Mouse (Mus musculus) left cerebral cortex, postnatal 14 days (tissue): ENCODE measurements around the gene Emx1. TPM values are rescaled to one million over a fixed set of nuclear protein-coding genes. Genes with fewer than 3 reads are reported as not detected.

Source experiments
- DNase-seq, 2 experiments: peaks; one replicate each; pipeline ENCODE4 v3.0.0; 2021 to 2022; ENCODE audit warnings: low spot score in 2 of 2, mixed read lengths in 1 of 2
- intact Hi-C: fragments of 180-260 bp; cut with DNase I; formaldehyde crosslinking; loops from one replicate; pipeline ENCODE4 v1.15.1; 2025
- total RNA-seq, 2 experiments: library from RNA; stranded (reverse); gene quantifications; 2 replicates each; pipeline ENCODE4 v1.2.3; 2021

Gene Emx1
- total RNA-seq, 2 experiments from 2014 or later: 39.9 to 41.6 TPM

DNA sequence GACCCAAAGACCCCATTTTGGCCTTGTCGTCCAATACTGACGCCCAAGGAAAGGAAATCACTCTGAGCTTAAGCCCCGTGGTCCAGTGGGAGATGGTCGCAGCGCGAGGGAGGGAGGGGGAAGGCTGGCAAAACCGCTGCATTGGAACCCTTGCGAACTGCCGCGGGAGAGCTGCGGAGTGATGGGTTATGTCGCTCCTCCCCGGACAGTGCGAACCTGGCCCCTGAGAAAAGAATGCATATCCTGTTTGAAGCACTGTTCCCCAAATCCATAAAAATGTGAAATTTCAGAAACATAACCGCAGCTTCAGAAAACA, 536 bp upstream of the Emx1 start:
- no peak for DNase-seq
- intact Hi-C loops: no loop called here

DNA sequence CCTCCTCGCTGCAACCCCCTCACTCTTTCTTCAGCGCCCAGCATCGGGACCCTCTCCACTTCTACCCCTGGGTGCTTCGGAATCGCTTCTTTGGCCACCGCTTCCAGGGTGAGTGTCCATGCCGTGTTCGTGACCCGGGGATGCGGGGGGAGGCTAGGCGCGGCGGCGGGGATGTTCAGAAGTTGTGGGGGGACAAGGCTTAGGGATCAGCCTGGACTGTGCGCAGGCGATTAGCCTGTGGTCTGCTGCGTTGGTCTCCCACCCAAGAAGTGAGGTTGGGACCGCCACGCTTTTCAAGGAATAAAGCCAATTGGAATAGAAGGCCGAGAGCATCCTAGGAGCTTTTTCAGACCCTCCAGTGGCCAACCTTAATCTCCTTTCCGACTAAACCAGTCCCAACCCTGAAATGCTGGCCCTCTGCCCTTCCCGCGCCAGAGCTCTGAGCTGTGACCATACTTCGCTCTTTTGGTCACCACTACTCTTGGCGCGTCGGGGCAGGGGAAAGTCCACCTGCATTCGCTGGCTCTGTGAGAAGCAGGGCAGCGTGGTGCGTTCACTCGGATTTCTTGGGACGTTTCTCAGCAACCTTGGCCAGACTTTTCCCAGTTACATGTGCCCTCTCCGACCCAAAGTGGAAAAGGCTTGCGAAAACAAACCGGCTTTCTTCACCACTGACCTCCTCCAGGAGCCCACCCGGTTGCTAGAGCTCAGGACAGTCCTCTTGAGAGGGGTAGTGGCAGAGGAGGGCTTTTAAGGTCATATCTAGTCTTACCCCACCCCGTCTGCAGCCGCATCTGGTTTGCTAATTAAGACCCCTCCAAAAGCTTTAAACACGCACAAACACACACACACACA, 1.2 kb downstream of the Emx1 start:
- intact Hi-C loops: no loop called here
- no peak for DNase-seq

DNA sequence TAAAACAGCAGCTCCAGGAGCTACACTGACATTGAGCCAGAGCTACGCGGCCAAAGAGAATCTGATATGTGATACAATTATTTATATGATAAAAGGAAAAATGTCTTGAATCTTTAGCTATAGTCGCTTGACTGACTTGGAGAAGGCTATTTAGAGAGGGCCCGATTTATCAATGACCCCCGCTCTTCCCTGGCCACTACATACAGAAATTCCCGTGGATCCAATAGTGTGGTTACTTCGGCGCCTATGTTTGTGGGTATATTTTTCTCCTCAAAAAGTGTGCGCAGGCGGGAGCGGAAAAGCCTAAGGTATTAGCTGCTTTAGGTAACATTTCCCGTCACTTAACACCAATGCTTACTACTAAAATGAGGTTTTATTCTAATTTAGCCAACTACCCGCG, 2.1 kb downstream of the Emx1 start:
- DNase-seq: no peak
- intact Hi-C loops: no loop called here

DNA sequence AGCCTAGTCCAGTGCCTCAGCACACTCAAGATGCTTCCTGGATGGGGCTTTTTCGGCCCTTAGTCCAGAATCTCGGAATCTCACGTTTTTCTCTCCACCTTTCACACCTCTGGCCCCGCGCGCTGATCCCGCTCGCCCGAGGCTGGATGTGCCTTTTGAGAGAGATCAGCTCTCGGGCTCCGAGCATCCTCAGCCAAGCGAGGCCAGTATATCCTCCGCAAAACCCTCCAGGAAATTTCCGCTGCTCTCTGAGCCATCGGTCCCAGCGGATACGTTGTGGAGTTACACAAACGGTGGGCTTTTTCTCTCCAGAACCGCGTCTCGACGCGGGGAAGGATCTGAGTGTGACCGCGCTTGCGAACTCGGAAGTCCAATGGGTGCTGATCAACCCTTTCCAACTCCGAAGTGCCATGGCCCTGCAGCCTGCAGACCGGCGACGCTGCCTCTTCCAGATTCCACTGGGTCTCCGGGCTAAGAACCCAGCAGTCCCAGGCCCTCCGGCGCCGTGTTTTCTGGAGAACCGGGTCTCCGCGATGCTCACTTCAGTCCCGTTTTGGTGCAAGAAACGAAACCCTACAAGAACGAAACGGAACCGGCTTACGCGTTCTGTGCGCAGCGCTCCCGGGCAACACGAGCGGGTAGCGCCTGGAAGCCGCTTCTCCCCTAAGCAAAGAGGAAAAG, 2.8 kb downstream of the Emx1 start:
- intact Hi-C loops: no loop called here
- peak; percentile 49 to 57 for DNase-seq

DNA sequence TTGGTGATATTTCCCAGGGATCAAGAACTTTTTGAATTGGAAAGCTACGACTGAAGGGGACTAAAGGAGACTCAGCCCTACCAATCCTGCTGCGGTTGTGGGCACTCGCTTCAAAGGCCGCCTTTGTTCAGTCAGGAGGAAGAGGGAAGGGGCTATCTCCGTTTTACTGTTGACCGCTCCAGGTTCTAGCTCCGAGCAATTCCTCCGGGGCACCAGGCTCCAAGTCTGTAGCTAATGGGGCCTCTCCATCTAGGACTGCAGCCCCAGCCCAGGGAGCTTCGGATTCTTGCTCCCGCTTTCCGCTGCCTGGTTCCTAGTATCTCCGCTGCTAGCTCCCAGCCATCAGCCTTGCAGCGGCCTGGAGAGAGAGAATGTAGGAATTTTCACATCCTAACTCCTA, 3.4 kb downstream of the Emx1 start:
- intact Hi-C loops: no loop called here
- DNase-seq: no peak

DNA sequence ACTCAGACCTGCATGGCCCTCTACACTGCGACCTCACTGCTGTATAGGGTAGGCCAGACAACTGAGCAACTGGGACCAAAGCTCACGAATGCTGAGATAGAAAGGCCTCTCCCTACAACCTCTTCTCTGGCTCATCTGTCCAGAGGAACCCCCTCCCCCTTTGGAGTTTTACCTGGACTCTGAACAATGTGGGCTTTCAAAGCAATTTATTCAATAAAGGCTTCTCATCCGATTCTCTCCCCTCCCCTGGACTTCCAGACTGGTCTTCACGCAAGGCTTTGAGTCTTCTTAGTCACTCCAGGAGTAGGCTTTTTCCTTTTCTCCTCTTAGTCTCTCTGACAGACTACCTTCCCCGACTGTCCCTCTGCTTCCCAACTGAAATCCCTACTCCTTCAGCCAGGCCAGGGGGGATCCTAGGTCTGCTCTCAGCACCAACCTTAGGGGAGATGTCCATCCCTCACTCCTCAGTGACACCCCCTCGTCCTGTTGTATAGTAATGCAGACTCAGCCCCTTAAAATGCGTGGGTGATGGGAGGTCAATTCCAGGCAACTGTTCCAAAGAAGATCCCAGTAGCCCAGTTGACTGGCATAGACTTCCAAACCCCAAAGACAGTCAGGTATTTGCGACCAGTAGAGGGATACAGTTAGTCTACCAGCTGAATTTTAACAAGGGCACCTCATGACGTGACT, 4.7 kb downstream of the Emx1 start:
- intact Hi-C loops: no loop called here
- DNase-seq: no peak

DNA sequence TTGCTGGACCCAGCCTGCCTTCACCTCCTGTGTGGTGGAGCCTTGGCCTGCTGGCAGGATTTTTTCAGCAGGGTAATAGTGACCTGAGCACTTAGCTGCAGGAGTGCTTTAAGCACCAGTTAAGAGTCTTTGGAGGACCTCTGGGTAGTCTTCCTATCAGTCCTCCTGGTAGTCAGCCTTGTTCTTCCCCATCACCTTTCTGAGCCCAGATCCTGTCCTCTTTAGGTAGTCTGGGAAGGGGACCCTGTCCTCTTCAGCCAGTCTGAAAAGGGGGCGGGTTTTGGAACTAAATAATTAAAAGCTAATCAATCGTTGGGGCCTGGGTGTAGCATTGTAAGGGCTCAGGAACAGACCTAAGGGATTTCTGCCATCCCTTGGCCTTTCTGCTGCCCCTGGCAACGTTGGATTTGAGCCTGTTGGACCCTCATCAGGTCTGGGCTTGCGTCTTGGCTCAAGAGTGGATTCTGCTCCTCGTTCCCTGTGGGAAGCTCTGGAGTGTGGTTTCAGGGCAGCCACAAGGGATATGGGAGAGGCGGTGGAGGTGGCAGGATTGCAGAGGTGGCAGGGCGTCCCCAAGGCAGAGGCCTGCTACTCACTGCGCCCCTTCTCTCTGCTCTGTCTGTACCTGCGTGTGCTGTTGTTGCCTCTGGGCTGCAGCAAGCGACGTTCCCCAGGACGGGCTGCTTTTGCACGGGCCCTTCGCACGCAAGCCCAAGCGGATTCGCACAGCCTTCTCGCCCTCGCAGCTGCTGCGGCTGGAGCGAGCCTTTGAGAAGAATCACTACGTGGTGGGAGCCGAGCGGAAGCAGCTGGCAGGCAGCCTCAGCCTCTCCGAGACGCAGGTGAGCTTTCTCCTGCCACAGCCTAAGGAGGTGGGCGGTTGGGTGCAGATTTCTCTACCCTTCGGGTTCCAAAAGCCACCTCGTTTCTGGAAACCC, 6.4 kb downstream of the Emx1 start:
- intact Hi-C loops: no loop called here
- no peak for DNase-seq

DNA sequence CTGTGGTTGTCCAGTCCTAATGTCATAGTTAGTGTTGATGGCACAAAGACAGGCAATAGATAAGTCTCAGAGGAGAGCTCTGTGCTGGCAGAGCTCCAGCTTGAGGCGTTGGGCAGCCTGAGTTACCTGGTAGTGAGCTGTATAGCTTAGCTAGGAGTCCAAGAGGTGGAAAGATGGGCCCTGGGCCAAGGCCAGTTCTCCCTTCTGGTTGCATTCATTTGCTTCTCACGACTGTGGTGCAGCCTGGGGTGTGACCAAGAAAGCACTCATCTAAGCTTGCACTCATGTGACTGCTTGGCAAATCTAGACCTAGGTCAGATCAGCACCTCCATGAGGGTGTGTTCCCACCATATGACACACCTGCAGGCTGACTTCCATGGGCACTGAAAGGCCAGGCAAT, 10.7 kb downstream of the Emx1 start:
- intact Hi-C loops: no loop called here
- no peak for DNase-seq

DNA sequence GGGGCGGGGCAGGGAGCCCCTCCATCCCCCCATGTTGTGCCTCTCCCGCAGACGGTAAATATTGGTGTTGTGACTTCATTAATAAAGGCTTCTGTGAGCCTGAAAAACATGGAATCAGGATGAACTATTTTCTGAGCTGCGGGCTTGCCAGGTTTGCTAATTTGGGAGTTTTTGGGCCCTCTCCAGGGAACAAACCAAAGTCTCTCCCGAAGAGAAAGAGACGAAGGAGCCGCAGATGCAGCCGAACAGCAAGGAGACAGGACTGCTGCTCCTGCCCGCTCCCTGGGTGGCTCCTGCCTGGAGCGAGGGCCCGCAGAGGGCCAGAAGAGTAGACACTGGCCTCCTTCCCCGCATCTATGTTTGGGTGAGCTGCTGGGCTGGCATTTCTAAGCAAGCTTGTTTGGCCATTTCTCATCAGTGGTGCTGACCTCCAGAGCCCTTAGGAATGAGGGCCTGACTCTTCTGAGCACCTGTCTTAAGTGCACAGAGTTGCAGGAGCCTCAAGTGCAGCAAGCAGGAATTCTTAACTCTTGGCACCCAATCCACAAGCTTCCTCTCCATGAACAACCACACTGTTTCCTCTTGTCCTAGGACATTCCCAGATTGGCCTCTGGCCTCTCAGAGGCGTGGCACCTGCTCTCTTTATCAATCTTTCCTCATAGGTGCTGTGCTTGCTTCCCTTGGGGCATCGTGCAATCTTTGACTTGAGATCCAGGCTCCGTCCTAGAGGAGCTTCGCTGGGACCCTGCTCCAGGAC, 19.1 kb downstream of the Emx1 start:
- intact Hi-C loops: no loop called here
- DNase-seq: peak; percentile 61 to 65

DNA sequence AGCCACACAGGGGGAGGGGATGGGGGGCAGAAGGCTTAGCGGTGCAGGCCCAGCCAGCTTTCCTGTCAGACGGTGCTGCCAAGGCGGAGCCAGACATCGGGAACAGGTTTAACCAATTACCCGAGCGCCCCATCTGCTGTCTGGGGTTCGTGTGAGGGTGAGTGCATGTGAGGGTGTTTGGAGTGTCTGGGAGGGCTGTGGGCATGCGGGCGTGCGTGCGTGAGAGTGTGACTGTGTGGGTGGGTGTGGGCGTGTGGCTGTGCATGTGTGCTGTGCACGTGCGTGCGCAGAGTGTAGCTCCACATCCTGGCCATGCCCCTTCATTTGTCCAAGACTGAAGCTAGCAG, 19.7 kb downstream of the Emx1 start:
- peak; percentile 51 to 67 for DNase-seq
- intact Hi-C loops: no loop called here

DNA sequence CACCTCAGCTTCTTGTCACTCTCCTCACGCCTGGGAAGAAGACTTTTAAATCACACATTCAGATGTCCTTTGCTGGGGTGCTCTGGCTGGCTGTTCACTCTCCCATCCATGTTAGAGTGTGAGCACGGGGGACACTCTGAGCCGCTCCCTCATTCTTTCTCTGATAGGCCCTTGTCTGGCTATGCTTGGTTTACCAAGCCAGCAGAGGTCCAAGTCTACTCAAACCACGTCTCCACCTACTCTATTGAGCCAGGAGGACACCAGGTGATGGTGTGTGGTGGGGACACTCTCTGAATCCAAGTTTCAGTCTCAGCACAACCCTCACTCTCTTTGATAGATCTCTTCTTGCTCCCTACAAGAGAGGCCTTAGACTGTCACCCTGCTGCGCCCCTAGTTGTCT, 20.1 kb downstream of the Emx1 start:
- intact Hi-C loops: no loop called here
- DNase-seq: no peak

DNA sequence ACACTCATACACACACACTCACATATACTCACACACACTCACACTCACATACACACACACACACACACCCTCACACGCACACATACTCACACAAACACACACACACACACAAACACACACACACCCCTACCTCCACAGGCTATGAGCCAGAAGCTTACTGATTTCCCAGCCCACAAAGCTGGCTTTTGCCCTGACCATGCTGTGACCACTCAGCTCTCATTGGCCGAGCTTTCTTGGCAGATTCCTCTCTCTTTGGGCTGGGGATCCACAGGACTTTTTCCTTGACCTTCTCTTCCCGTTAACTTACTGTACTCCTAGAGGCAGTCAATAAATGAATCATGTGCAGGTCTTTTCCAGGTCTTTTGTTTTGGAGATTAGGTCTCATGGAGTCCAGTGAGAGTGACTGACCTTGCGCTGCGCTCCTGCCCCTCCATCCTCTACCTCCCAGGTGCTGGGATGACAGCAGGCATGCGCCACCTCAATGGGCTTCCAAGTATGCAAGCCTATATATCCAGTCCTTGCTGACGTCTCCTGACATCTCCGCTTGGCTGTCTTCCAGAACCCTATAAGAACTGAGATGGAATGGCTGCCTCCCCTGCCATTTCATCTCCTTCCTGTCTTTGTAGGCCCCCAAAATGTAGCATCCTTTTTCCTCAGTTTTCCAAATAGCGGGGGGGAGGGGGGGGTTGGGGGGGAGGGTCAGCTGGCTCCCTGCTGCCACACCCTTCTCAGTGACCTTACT, 22.2 kb downstream of the Emx1 start:
- intact Hi-C loops: no loop called here
- DNase-seq: no peak

DNA sequence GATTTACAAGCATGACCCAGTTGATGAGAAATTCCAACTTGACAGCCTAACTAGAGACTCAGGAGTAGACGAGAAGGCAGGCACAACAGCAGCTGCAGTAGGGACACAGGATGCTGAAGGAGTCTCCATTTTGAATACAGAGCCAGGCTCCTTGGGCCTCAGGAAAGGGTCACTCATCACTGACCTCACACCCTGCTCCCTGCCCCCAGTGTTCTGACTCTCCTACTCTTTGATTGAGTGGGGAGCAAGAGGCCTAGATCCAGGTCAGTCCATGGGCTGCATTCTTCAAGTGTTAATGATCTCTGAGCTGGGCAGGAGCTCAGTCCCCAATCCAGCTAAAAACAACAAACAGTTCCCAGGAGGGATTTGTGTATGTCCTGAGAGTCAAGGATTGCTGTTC, 23.4 kb downstream of the Emx1 start:
- DNase-seq: no peak
- intact Hi-C loops: no loop called here

DNA sequence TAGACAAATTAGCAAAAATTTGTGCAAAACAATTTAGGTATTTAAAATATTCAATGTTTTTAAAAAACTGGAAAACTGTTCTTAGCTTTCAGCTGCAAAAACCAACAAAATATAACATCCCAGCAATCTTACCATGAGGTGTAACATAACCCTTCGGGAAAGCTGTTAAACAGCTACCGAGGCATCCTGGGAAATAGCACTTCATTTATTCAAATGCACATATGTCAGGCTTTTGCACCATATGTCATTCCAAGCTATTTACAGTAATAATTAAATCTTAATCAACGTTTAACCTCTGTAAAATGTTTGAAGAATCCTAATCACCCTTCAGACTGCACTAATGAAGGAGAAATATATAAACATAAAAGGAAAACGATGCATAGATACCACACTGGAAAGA, 31.0 kb downstream of the Emx1 start:
- DNase-seq: peak; percentile 28 to 51
- intact Hi-C loops: no loop called here

DNA sequence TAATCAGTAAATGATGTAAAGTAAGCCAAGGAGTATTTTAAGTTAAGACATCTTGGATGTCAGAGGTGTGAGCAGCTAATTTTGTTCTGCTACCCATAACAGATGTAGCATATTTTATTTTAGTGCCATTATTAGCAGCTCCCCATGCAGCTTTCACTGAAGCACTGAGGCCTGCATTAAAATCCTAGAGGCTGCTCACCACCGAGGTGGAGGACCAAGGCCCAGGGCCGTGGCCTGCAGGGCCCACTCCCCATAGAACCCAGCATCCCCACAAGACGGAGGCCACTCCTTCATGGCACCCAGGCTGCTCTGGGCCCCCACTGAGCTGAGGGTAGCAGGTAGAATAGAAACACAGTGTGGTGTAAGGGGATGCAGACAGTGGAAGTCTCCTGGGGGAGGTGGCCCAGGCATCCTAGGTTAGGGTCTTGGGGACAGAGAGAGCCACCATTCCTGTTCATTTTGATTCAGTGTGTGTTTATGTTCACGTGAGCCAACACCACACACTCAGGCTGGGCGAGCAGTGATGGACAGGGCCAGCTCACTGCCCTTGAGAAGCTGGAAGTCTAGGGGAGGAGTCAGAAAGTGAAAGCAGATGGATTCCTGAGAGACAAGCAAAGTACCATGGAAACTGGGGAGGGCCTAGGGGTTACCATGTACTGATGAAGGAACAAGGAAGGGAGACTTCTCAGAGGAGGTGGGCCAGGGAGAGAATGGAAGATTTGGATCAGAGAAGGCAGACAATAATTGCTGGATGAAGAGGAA, 31.6 kb downstream of the Emx1 start:
- intact Hi-C loops: no loop called here

DNA sequence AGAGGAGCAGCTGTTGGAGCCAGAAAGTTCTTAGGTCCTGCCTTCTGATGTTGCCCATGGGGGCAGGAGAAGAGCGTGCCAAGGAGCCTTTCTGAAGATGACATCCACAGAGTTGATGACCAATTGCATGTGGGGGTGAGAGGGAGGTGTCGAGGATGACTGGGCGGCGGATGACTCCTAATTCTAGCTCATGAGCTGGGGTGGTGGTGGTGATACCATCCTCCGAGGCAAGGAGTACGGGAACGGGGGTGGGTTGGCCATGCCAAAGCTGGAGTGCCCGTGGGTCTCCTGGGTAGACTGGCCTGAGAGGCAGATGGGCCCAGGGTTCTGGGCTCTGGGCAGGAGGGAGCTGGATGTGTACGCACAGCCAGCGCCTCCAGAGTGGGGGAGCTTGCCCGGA, 32.5 kb downstream of the Emx1 start:
- intact Hi-C loops: no loop called here
- DNase-seq: no peak

More for the DNA sequence above, 31.6 kb downstream of the Emx1 start:
- peak; percentile 30 to 36 for DNase-seq

DNA sequence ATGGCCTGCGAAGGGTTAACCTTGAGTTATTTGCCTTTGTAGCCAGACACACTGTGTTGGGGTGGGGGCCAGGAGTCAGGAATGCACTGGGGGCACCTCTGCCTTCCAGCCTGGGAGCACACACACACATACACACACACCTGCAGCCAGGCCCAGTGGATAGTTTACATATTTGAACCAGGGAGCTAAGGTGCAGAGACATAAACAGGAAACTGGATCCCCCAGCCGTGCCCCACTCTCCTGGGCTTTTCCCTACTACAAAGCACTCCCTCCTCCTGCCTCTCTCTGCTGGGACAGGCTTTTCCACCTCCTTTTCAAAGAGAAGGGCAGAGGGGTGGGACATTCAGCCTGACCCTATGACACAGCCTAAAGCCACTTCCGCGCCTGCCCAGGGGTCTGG, 33.7 kb downstream of the Emx1 start:
- no peak for DNase-seq
- intact Hi-C loops: no loop called here

DNA sequence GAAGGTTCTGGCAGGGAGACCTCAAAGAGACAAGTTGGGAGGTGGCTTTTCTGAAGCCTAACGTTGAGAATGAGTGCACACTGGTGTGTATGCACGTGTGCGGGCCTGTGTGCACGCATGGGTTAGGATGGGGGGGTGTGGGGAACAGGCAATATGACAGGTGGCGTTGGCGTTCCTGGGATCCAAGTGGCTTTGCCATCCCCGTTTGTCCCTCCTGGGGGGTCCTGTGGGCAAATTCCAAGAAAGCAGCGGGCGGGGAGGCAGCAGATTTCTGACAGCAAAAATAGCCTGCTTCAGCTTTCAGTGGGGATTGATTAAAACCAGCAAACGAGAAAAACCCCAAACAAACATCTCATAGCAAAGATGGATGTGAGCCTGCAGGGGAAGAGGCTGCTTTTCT, 35.3 kb downstream of the Emx1 start:
- intact Hi-C loops: no loop called here

More for the DNA sequence above, 35.3 kb downstream of the Emx1 start:
- DNase-seq: no peak
